In genomic region chr9:44352337-44352736, GRCm38 (mm10) we compare ENCODE assay signal across 15 mouse cellular contexts.
"Had no signal": no experiment of that assay in that cellular context is flagged by ENCODE, and none has a peak within 500 bp of the region (broad histone marks: within the 10 kb centered on the region; RNA-seq: fewer than 3 reads in every experiment).

No protein-coding gene starts in this region.

- H3K27ac ChIP-seq: kidney, postnatal 0 days; limb, embryonic 10.5 days; limb, embryonic 13.5 days; lung, embryonic 15.5 days had no signal

- H3K4me3 ChIP-seq: layer of hippocampus, adult 2 months; limb, embryonic 10.5 days; limb, embryonic 13.5 days; lung, embryonic 15.5 days had no signal

- H3K9me3 ChIP-seq: limb, embryonic 10.5 days; limb, embryonic 13.5 days; lung, embryonic 15.5 days had no signal

- H3K4me1 ChIP-seq: limb, embryonic 10.5 days; limb, embryonic 13.5 days; lung, embryonic 15.5 days had no signal

- H3K27me3 ChIP-seq: limb, embryonic 13.5 days; lung, embryonic 15.5 days had no signal

- H3K9ac ChIP-seq: limb, embryonic 13.5 days; lung, embryonic 15.5 days had no signal

- H3K4me2 ChIP-seq: limb, embryonic 13.5 days; lung, embryonic 15.5 days; midbrain, embryonic 11.5 days had no signal

- DNase-seq: kidney, adult 2 months; layer of hippocampus, adult 9-11 months; lung, adult 18-20 months; lung, postnatal 14 days; lung, postnatal 4 days; midbrain, embryonic 14.5 days; thymus, adult 18-20 months; thymus, postnatal 14 days had no signal

- ATAC-seq: intestine, postnatal 0 days had no signal
